10 mouse cellular contexts compared by ENCODE assay signal in the genomic region with DNA sequence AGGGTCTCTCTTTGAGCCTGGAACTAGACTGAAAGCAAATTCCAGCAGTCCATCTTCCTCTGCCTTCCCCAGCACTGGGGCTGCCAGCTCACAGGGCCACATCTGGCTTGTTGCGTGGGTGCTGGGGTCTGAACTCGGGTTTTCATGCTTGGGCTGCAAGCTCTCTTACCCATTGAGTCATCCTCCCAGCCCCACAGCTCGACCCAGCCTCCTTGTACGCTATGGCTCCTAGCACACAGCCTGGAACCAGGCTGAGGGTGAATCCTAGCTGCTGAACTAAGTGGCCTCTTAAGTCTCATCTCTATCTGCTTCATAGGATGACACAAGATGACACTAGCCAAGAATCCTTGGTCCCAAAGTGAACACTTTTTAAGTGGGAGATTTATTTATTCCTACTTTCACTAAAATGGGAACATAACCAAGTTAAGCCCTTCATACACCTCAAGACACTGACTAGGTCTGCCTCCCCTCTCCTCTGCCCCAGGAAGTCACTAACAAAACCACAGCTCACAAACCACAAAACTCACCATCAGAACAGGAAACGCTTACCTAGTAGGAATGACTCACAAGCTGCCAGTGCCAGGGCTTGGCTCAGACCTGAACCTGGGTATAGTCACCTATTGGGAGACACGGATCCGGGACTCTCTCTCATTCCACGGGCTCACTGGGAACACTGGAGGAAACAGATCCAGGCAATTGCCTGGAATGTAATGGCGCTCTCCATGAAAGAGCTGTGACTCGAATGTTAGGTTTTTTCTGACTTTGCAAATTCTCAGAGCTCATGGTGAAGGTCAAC.
DNase-seq lines count a peak whose midpoint lies in the region; ATAC-seq and TF ChIP-seq lines count a peak whose summit lies in the region.
"Had no signal": no experiment of that assay in that cellular context is flagged by ENCODE, and none has a peak within 500 bp of the region (broad histone marks: within the 10 kb centered on the region; RNA-seq: fewer than 3 reads in every experiment).

No protein-coding gene starts in this region.

- WGBS in liver, postnatal 0 days (ENCODE audit: insufficient replicate concordance), result 34% methylated on average over 10 of the region's 10 CpGs
- 8% methylated on average over 10 of the region's 10 CpGs for WGBS in thymus, adult 2 months

- no peak overlapping the region for H3K27ac ChIP-seq in liver, postnatal 0 days (ENCODE audit: low read depth)
- H3K27ac ChIP-seq in CH12.LX (ENCODE audit: insufficient read depth, low read depth), result no peak overlapping the region
- H3K27ac ChIP-seq in thymus, adult 2 months (ENCODE audit: control insufficient read depth, insufficient read depth, low read length), result peak overlapping the region; percentile 82

- DNase-seq in liver, postnatal 0 days, result no peak
- DNase-seq in liver, result no peak
- peak; percentile 74 for DNase-seq in CH12.LX (ENCODE audit: extremely low read depth)
- peak; percentile 77 for DNase-seq in thymus, adult 2 months
- no peak for DNase-seq in layer of hippocampus, postnatal 10 days (ENCODE audit: low spot score in 2 of 2)
- DNase-seq in layer of hippocampus, postnatal 36 days, result no peak
- DNase-seq: heart, postnatal 14 days; right cerebral cortex, postnatal 25 days had no signal

- no peak overlapping the region for H3K4me3 ChIP-seq in liver, postnatal 0 days (ENCODE audit: low read depth, low read length)
- no peak overlapping the region for H3K4me3 ChIP-seq in CH12.LX (replicated peaks in 1 of 3; ENCODE audit: low read depth in 2 of 3, low read length in 2 of 3, poor library complexity in 1 of 3)
- peak overlapping the region; percentile 53 for H3K4me3 ChIP-seq in thymus, adult 2 months (ENCODE audit: control insufficient read depth, insufficient read depth, low read length)
- H3K4me3 ChIP-seq: midbrain, embryonic 10.5 days had no signal

- TF ChIP-seq POLR2A in CH12.LX (IDR thresholded peaks at IDR 0.05; ENCODE audit: low read depth, low read length), result no peak
- no peak for TF ChIP-seq POLR2A in thymus, adult 2 months (IDR thresholded peaks at IDR 0.05; ENCODE audit: control insufficient read depth, extremely low read depth, insufficient read depth, low read length, poor library complexity)

- no peak for TF ChIP-seq CTCF in liver, postnatal 0 days (IDR thresholded peaks at IDR 0.05; ENCODE audit: low read depth)
- no peak for TF ChIP-seq CTCF in CH12.LX (conservative IDR thresholded peaks at IDR 0.05 in 1 of 2, IDR thresholded peaks at IDR 0.05 in 1 of 2; ENCODE audit: low read depth in 2 of 2, low read length in 2 of 2)
- TF ChIP-seq CTCF in thymus, adult 2 months (IDR thresholded peaks at IDR 0.05; ENCODE audit: borderline replicate concordance, control insufficient read depth, extremely low read depth, insufficient read depth, low read length, poor library complexity), result no peak

- peaks cover 7% of the 10 kb centered on the region; the same call in 1 of the 2 replicates for H3K4me1 ChIP-seq in liver, postnatal 0 days (ENCODE audit: insufficient read depth)
- peaks cover 14 to 34% of the 10 kb centered on the region in 2 experiments for H3K4me1 ChIP-seq in CH12.LX (ENCODE audit: control insufficient read depth in 1 of 2, insufficient read depth in 2 of 2)
- H3K4me1 ChIP-seq in thymus, adult 2 months (replicated peaks; ENCODE audit: control insufficient read depth, insufficient read depth, low read length), result peaks cover 50% of the 10 kb centered on the region

- TF ChIP-seq RAD21 in CH12.LX (IDR thresholded peaks at IDR 0.05; ENCODE audit: low read depth, low read length), result no peak

- H3K36me3 ChIP-seq in liver, postnatal 0 days (replicated peaks; ENCODE audit: insufficient read depth, low read length), result no peaks in the 10 kb centered on the region
- no peaks in the 10 kb centered on the region for H3K36me3 ChIP-seq in CH12.LX (replicated peaks in 1 of 2; ENCODE audit: control insufficient read depth in 1 of 2, insufficient read depth in 1 of 2, low read length in 1 of 2)
- H3K36me3 ChIP-seq in thymus, adult 2 months (ENCODE audit: control insufficient read depth, insufficient read depth, low read length), result no peaks in the 10 kb centered on the region
- H3K36me3 ChIP-seq: midbrain, embryonic 10.5 days had no signal

- no peaks in the 10 kb centered on the region for H3K9me3 ChIP-seq in liver, postnatal 0 days (ENCODE audit: low read length)
- no peaks in the 10 kb centered on the region for H3K9me3 ChIP-seq in CH12.LX (replicated peaks; ENCODE audit: low read length)
- H3K9me3 ChIP-seq: midbrain, embryonic 10.5 days had no signal

- dilution Hi-C loops in CH12.LX (cut with MboI; ENCODE audit: extremely low pct_ligation_motif_present, extremely low pct_unique_long_range_greater_than_20kb, low sequenced_read_pairs), result no loop called here

- H3K9ac ChIP-seq in liver, postnatal 0 days (replicated peaks), result no peak overlapping the region
- no peak overlapping the region for H3K9ac ChIP-seq in CH12.LX (ENCODE audit: insufficient read depth, low read depth)

- no peaks in the 10 kb centered on the region for H3K27me3 ChIP-seq in liver, postnatal 0 days (ENCODE audit: insufficient read depth, low read length)
- peaks cover 4% of the 10 kb centered on the region for H3K27me3 ChIP-seq in CH12.LX (replicated peaks)
- no peaks in the 10 kb centered on the region for H3K27me3 ChIP-seq in thymus, adult 2 months (ENCODE audit: control insufficient read depth, insufficient read depth, low read length)

- no peaks in the 10 kb centered on the region for H3K79me2 ChIP-seq in CH12.LX (replicated peaks; ENCODE audit: control insufficient read depth, extremely low read depth, insufficient read depth, poor library complexity, severe bottlenecking)

- peak overlapping the region; percentile 44; the same call in 1 of the 2 replicates for H3K4me2 ChIP-seq in liver, postnatal 0 days (ENCODE audit: low read depth, low read length)
- H3K4me2 ChIP-seq in CH12.LX (ENCODE audit: insufficient read depth, low read depth, poor library complexity, severe bottlenecking), result no peak overlapping the region

- TF ChIP-seq EP300 in liver, postnatal 0 days (IDR thresholded peaks at IDR 0.05; ENCODE audit: low read depth), result no peak
- peak; percentile 63 for TF ChIP-seq EP300 in CH12.LX (IDR thresholded peaks at IDR 0.05; ENCODE audit: low read length)

- in situ Hi-C loops in CH12.LX (cut with MboI; ENCODE audit: low pct_ligation_motif_present, low pct_unique_long_range_greater_than_20kb, low sequenced_read_pairs), result no loop called here

- ATAC-seq in liver, postnatal 0 days, result no peak
- peak; percentile 70 to 73 for ATAC-seq in hematopoietic stem cell, adult 5-6 weeks (replicated peaks in 1 of 2; ENCODE audit: insufficient read depth in 1 of 2, low FRiP score in 2 of 2, low TSS enrichment in 1 of 2, low read depth in 1 of 2, poor library complexity in 2 of 2, severe bottlenecking in 2 of 2)

TF ChIP-seq in CH12.LX, 34 proteins besides CTCF, POLR2A, EP300 and RAD21:
- TF ChIP-seq E2F4 (IDR thresholded peaks at IDR 0.05; ENCODE audit: insufficient replicate concordance, low read depth, low read length), result no peak
- TF ChIP-seq ELF1 (IDR thresholded peaks at IDR 0.05; ENCODE audit: low read depth, low read length), result 0 out of 2 replicates have a peak, but pooled peaks have one; percentile 25
- no peak for TF ChIP-seq ZMIZ1 (IDR thresholded peaks at IDR 0.05; ENCODE audit: low read depth, low read length)
- TF ChIP-seq ETS1 (conservative IDR thresholded peaks at IDR 0.05; ENCODE audit: low read depth, low read length), result 0 out of 2 replicates have a peak, but pooled peaks have one; percentile 30
- TF ChIP-seq IRF4 (IDR thresholded peaks at IDR 0.05; ENCODE audit: low read depth, low read length), result 0 out of 2 replicates have a peak, but pooled peaks have one; percentile 14
- peak; percentile 66 for TF ChIP-seq BHLHE40 (IDR thresholded peaks at IDR 0.05; ENCODE audit: low read depth, low read length)

Comparison
In these comparisons a context has a peak if more than half of its experiments do, and no peak if none do; other contexts are left out.
1. DNase-seq: peak in CH12.LX (single experiment) and thymus, adult 2 months (single experiment); none in liver, postnatal 0 days (single experiment), liver (single experiment), layer of hippocampus, postnatal 10 days (0 of 2) and layer of hippocampus, postnatal 36 days (0 of 2).